ENCODE assay signal across 18 mouse cellular contexts in genomic region chr6:127790023-127790422, GRCm38 (mm10). TPM values are rescaled to one million over a fixed set of nuclear protein-coding genes. Genes with fewer than 3 reads are reported as not detected.
DNase-seq lines count a peak whose midpoint lies in the region; ATAC-seq and TF ChIP-seq lines count a peak whose summit lies in the region.
"Had no signal": no experiment of that assay in that cellular context is flagged by ENCODE, and none has a peak within 500 bp of the region (broad histone marks: within the 10 kb centered on the region; RNA-seq: fewer than 3 reads in every experiment).

No protein-coding gene starts in this region.

- H3K27me3 ChIP-seq in liver, embryonic 14.5 days (ENCODE audit: control insufficient read depth, insufficient read depth, low read length): no peaks in the 10 kb centered on the region
- no peaks in the 10 kb centered on the region for H3K27me3 ChIP-seq in liver, embryonic 11.5 days (replicated peaks; ENCODE audit: control insufficient read depth, insufficient read depth, low read length)
- no peaks in the 10 kb centered on the region for H3K27me3 ChIP-seq in liver, postnatal 0 days (ENCODE audit: insufficient read depth, low read length)

- TF ChIP-seq CTCF in liver, embryonic 14.5 days (IDR thresholded peaks at IDR 0.05; ENCODE audit: low read depth): no peak
- TF ChIP-seq CTCF in liver, postnatal 0 days (IDR thresholded peaks at IDR 0.05; ENCODE audit: low read depth): no peak

- TF ChIP-seq EP300 in liver, embryonic 14.5 days (IDR thresholded peaks at IDR 0.05; ENCODE audit: low read depth): no peak
- TF ChIP-seq EP300 in liver, postnatal 0 days (IDR thresholded peaks at IDR 0.05; ENCODE audit: low read depth): no peak

- ATAC-seq in liver, embryonic 14.5 days (ENCODE audit: insufficient read depth): no peak
- no peak for ATAC-seq in liver, embryonic 11.5 days (replicated peaks; ENCODE audit: low FRiP score)
- peak; percentile 66 for ATAC-seq in liver, postnatal 0 days
- ATAC-seq in monocyte, adult 5-6 weeks (replicated peaks; ENCODE audit: insufficient number of reproducible peaks, low FRiP score, low TSS enrichment, poor library complexity, severe bottlenecking): 0 out of 2 replicates have a peak, but pooled peaks have one; percentile 32
- ATAC-seq: intestine, embryonic 16.5 days had no signal

- no peak overlapping the region for H3K4me3 ChIP-seq in liver, embryonic 14.5 days (ENCODE audit: insufficient read depth in 1 of 2, low read depth in 2 of 2, low read length in 2 of 2)
- H3K4me3 ChIP-seq in liver, embryonic 11.5 days (ENCODE audit: low read depth, low read length): no peak overlapping the region
- H3K4me3 ChIP-seq in liver, postnatal 0 days (ENCODE audit: low read depth, low read length): no peak overlapping the region
- H3K4me3 ChIP-seq: erythroblast, embryonic 14.5 days; limb, embryonic 10.5 days had no signal

- no peak overlapping the region for H3K9ac ChIP-seq in liver, embryonic 14.5 days (replicated peaks)
- H3K9ac ChIP-seq in liver, embryonic 11.5 days (ENCODE audit: low read depth, low read length): no peak overlapping the region
- H3K9ac ChIP-seq in liver, postnatal 0 days (replicated peaks): no peak overlapping the region

- 0 out of 4 replicates have a peak, but pooled peaks cover 0 to 5% of the 10 kb centered on the region in 2 experiments for H3K4me1 ChIP-seq in liver, embryonic 14.5 days (replicated peaks; ENCODE audit: control insufficient read depth in 2 of 2, insufficient read depth in 2 of 2, low read length in 1 of 2)
- 0 out of 2 replicates have a peak, but pooled peaks cover 2% of the 10 kb centered on the region for H3K4me1 ChIP-seq in liver, embryonic 11.5 days (replicated peaks; ENCODE audit: control insufficient read depth, insufficient read depth, low read length)
- H3K4me1 ChIP-seq in liver, postnatal 0 days (ENCODE audit: insufficient read depth): peaks cover 5% of the 10 kb centered on the region; the same call in 1 of the 2 replicates

- H3K4me2 ChIP-seq in liver, embryonic 14.5 days (ENCODE audit: low read depth): no peak overlapping the region
- no peak overlapping the region for H3K4me2 ChIP-seq in liver, embryonic 11.5 days
- H3K4me2 ChIP-seq in liver, postnatal 0 days (ENCODE audit: low read depth, low read length): no peak overlapping the region

- H3K36me3 ChIP-seq in liver, embryonic 14.5 days (replicated peaks; ENCODE audit: control insufficient read depth, insufficient read depth, low read depth): no peaks in the 10 kb centered on the region
- no peaks in the 10 kb centered on the region for H3K36me3 ChIP-seq in liver, embryonic 11.5 days (ENCODE audit: control insufficient read depth, insufficient read depth, low read length)
- H3K36me3 ChIP-seq in liver, postnatal 0 days (replicated peaks; ENCODE audit: insufficient read depth, low read length): no peaks in the 10 kb centered on the region
- H3K36me3 ChIP-seq: limb, embryonic 10.5 days had no signal

- no peak overlapping the region for H3K27ac ChIP-seq in liver, embryonic 14.5 days
- no peak overlapping the region for H3K27ac ChIP-seq in liver, embryonic 11.5 days (ENCODE audit: low read depth, low read length)
- H3K27ac ChIP-seq in liver, postnatal 0 days (ENCODE audit: low read depth): no peak overlapping the region
- H3K27ac ChIP-seq: limb, embryonic 10.5 days had no signal

- H3K9me3 ChIP-seq in liver, embryonic 14.5 days (ENCODE audit: control insufficient read depth, low read length): no peaks in the 10 kb centered on the region
- no peaks in the 10 kb centered on the region for H3K9me3 ChIP-seq in liver, embryonic 11.5 days (ENCODE audit: control insufficient read depth, low read length)
- H3K9me3 ChIP-seq in liver, postnatal 0 days (ENCODE audit: low read length): no peaks in the 10 kb centered on the region
- H3K9me3 ChIP-seq: limb, embryonic 10.5 days had no signal

- WGBS in liver, embryonic 14.5 days (ENCODE audit: insufficient replicate concordance): 33% methylated on average over 13 of the region's 13 CpGs
- 51% methylated on average over 13 of the region's 13 CpGs for WGBS in liver, embryonic 11.5 days
- 28% methylated on average over 13 of the region's 13 CpGs for WGBS in liver, postnatal 0 days (ENCODE audit: insufficient replicate concordance)

- DNase-seq in liver, embryonic 14.5 days (ENCODE audit: low read depth in 3 of 3, low spot score in 3 of 3): peak; percentile 3 to 49 (median 16)
- no peak for DNase-seq in liver, embryonic 11.5 days (ENCODE audit: low spot score)
- DNase-seq in adipocyte (ENCODE audit: low spot score): peak; percentile 6
- DNase-seq in liver, postnatal 0 days: peak; percentile 56
- no peak for DNase-seq in right cerebral cortex, postnatal 10 days (ENCODE audit: low spot score in 2 of 2)
- DNase-seq in cerebellum, postnatal 10 days: no peak
- no peak for DNase-seq in left cerebral cortex, adult 9 months (ENCODE audit: low spot score in 2 of 2)
- DNase-seq: adrenal gland, postnatal 14 days; cerebellum, adult 11-12 months; heart, adult 18-20 months; kidney, postnatal 36 days; thymus, postnatal 4 days had no signal

RNA-seq across cellular contexts. Expression of gene Prmt8, which starts 20.8 kb away (rescaled TPM):
- 0.03 TPM in 1 of 2 replicates, not detected in the other for polyA plus RNA-seq in liver, embryonic 14.5 days (2012; rRNA removed)
- 0.05 TPM in 1 of 2 replicates, not detected in the other for polyA plus RNA-seq in liver, embryonic 14.5 days (2014; fragmentation: Nextera tagmentation; extraction: Ambion mirVana)
- 0.10 and 0.18 TPM in 2 replicates for polyA plus RNA-seq in liver, embryonic 11.5 days (2014; fragmentation: Nextera tagmentation; extraction: Ambion mirVana)
- not detected in 2 replicates for polyA plus RNA-seq in liver, postnatal 0 days (2015; fragmentation: Nextera tagmentation; extraction: Ambion mirVana)
- total RNA-seq in monocyte, adult 5-6 weeks (2017): not detected in 3 replicates
- total RNA-seq: adrenal gland, postnatal 14 days; heart, adult 18-20 months; heart, postnatal 25 days; neutrophil, adult 5-6 weeks had no signal
- polyA plus RNA-seq: erythroblast, embryonic 14.5 days; intestine, embryonic 16.5 days; limb, embryonic 10.5 days had no signal

Comparison
In these comparisons a context has a peak if more than half of its experiments do, and no peak if none do; other contexts are left out.
1. ATAC-seq: peak in liver, postnatal 0 days (single experiment) and monocyte, adult 5-6 weeks (single experiment); none in liver, embryonic 14.5 days (single experiment) and liver, embryonic 11.5 days (single experiment).
2. DNase-seq: peak in liver, embryonic 14.5 days (3 of 3), adipocyte (single experiment) and liver, postnatal 0 days (single experiment); none in liver, embryonic 11.5 days (single experiment), right cerebral cortex, postnatal 10 days (0 of 2), cerebellum, postnatal 10 days (0 of 2) and left cerebral cortex, adult 9 months (0 of 2).